Mouse (Mus musculus) testis, adult 2 months (tissue): ENCODE results near the gene Npepps.

Experiments used
- CTCF ChIP-seq: fragments of 200-500 bp; IDR thresholded peaks from 2 replicates; pipeline ENCODE4 v1.5.1; 2012; ENCODE audit warnings: low read depth, mild to moderate bottlenecking, inconsistent platforms, low read length, moderate library complexity; ENCODE audit not compliant: control insufficient read depth, insufficient read depth, insufficient replicate concordance
- POLR2A ChIP-seq: fragments of 200-500 bp; IDR thresholded peaks from 2 replicates; pipeline ENCODE4 v1.6.1; 2012; ENCODE audit warnings: low read depth, mild to moderate bottlenecking, inconsistent platforms, low read length, moderate library complexity; ENCODE audit not compliant: control insufficient read depth

GRCm38 (mm10) chr11:97292731-97293130 is 12.3 kb upstream of the Npepps start:
- no peak for TF ChIP-seq CTCF
- TF ChIP-seq POLR2A, result no peak
